Mouse (Mus musculus) cerebellum, postnatal 10 days (tissue): ENCODE results near the gene Cdipt.

Source experiments
- DNase-seq, 2 experiments: peaks; one replicate each; pipeline ENCODE4 v3.0.0; 2021; ENCODE audit warnings: mixed read lengths in 2 of 2

The Cdipt gene

DNA sequence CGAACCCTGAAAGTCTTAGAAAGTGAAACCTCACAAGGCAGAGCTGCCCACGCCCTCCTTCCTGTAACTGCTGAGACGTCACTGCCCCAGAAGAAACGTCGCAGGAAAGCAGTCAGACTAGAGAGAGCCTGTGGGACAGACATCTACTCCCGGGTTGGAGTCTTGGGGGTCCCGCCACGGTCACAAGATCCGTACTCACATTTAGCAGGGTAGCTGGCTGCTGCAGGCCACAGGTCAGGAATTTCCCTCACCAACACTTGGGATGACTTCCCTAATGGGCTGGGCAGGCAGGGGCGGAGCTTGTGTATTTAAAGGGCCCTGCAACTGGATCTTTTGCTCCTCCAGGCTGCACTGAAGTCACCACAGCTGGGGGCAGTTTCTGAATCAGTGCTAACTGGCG is 38.6 kb downstream of the Cdipt start, which contains the start of gene Mvp:
TSS of gene Mvp (minus strand) at position 302 of the 400 bp plus-strand sequence.
- peak; percentile 43 to 46 for DNase-seq

DNA sequence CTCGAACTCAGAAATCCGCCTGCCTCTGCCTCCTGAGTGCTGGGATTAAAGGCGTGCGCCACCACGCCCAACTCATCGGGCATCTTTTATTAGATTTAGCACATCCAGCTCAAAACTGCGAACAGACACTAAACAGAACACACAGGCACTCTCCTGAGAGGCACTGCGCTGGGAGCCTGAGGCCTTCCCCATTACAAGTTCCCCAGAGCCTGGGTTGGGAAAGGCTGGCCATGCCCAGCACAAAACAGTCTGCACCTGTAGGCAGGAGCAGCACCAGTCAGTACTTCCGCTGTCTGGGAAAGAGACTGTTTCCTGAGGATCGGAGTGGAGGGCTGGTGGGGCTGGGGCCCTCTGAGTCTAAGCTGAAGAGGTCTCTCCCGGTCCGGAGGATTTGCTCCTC is 39.3 kb downstream of the Cdipt start:
- no peak for DNase-seq

DNA sequence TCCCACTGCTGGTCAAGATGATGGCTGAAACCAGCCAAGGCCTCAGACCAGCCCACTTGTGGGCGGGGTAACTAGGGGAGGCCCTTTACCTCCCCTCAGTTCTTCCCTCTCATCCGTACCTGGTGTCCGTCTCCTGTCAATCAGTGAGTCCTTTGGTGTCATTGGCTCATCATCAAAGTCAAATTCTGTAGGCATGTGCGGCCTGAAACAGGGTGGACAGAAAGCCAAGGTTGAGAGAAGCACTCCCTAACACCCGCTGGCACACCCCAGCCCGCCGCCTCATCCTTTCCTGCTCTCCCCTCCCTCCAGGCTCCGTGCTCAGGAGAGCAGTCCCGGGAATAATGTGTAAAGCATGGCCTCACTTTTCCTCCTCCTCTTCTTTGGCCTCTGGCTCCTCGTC is 40.4 kb downstream of the Cdipt start:
- peak; percentile 69 to 76 for DNase-seq

DNA sequence TGATC is 40.6 kb downstream of the Cdipt start, which contains the start of gene Pagr1b:
TSS of gene Pagr1b (minus strand) at position 4 of the 5 bp plus-strand sequence.
- no peak for DNase-seq

DNA sequence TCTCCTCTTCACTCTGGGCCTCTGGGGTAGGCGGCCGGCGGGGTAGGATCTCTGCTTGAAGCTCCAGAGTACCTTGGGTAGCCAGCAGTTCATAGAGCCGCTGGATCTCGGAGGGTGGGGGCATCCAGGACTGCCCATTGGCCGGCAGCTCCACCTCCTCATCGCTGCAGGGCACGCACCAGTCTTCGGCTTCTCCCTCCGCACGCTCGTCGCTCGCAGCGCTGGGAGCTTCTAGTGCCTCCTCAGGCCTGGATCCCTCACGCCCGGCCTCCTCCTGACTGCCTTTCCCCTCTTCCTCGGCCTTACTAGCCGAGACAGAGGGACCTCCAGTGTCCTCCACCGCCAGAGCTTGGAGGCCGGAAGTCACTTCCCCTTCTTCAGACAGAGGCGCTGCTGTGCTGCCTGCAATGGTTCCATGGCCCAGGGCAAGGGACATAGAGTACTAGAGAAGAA is 40.8 kb downstream of the Cdipt start:
- peak; percentile 77 to 79 for DNase-seq

DNA sequence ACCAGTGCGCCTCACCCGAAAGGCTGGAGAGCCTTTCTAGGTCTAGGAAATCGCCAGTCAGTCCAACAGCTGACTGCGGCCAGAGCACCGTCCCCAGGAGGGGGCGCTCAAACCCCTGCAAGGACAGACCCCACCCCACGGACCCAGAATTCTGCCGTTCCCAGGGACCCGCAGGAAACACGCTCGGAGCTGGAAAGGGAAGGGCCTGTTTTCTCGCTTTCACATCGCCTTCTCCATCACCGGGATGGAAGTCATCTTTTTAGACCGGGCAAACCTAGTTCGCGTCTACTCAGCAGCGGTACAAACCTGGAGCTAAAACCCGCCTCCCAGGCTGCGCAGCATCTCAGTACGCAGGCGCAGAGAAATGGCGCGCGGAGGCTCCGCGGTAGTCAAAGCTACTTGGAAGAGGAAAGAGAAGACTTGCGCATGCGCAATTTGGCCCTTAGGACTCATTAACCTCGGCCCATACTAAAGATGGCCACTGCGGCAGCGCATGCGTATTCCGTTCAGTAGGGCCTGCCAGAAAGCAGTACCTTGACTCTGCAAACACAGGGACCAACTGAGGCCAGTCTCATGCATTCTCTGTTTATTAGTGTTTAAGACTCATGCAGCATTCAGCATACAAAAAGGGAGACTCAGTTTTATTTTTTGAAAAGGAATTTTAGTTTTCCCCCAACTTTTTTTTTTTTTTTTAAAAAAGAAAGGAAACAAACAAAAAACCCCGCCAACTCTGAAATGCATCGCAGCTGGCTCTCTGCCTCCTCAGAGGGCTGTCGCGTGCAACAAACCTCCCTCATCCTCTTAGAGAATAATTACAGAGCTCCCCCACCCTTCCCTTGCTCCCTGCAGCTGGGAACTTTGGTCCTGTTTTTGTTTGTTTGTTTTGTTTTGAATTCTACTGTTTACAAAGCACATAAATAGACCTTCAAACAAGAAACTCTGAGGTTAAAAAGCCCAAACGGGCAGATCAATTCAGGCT is 41.5 kb downstream of the Cdipt start, which contains the start of gene Pagr1a:
TSS of gene Pagr1a (minus strand) at position 382 of the 979 bp plus-strand sequence.
- peak; percentile 98 for DNase-seq

DNA sequence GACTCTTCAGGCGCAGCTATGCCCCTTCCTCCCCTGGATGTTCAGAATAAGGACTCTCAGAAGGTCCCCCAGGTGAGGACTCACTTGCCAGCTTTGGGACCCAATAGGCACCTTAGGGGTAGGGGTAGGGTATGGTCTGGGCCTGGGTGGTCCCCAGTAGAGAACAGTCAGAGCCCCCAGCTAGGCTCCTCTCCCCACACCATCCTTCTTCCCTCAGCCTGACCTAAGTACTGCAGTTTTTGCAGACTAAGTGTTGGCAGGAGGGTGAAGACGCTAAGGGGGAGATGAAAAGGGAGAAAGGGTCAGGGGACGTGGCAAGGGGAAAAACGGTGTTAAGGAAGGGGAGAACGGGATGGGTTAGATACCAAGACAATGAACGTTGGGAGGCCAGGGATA is 42.2 kb downstream of the Cdipt start:
- peak in 1 of 2 experiments; percentile 31 for DNase-seq

DNA sequence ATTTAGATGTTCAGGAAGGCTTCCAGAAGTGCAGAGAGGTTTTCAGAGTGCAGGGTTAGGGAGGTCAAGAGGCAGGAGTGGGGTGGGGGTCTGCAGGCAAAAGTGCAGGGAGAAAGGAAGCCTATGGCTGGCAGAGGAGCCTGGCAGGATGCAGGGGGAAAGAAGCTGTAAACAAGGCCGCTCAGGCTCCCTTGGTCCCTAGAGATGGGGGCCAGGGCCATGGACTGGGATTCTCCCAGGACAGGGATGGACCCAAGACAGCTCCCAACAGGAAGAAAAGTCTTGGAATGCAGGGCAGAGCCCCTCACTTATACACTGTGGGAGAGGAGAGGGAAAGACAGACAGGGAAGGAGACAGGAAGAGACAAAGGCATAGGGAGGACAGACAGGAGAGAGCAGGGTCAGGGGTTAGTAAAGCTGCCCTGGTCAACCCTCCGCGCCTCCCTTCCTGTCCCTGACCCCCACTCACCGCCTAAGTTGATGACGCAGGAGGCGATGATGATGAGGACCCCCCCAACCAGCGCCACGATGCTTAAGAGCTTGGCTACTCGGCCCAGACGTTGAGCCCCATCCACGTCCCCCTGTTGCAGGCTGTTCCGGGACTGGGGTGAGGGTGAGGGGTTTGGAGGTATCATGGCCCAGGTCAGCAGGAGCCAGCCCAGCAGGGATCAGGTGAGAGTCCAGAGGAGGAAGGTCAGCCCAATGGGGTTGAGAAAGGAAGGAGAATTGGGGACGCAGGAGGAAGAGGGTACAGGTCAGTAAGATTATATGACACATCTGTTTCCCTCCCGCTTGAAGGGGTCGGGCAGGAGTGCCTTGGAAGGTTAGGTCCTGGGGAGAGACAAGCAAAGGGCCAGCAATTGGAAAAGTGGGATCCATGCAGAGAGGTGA is 42.9 kb downstream of the Cdipt start:
- DNase-seq, result peak in 1 of 2 experiments; percentile 30

DNA sequence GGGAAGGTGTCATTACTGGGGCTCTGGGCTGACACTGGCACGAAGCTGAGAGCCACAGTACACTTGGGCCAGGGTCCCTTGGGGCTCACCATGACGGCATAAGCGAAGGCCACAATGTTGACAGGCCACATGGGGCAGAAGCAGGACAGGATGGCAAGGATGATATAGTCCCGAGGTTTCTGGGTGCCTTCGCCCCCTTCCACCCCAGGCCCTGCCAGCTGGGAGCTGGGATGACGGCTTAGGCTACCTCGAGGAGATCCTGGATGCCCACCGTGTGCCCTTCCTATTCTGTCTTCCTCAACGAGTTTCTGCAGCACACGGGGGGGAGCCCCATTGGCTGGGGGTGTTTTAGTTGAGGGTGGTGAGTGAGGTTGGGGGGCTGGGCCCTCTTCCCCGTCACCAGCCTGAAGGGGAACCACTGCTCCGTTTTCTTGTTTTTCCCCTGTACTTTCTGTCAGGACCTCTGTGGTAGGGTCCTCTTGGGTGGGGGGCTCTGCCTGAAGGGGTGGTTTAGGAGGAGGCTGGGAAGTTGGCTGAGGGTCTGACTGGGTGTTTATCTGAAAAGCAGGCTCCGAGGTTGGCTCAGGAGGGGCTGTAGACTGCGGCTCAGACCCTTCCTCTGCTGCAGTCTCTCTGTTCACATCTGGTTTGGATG is 43.7 kb downstream of the Cdipt start:
- DNase-seq, result no peak

DNA sequence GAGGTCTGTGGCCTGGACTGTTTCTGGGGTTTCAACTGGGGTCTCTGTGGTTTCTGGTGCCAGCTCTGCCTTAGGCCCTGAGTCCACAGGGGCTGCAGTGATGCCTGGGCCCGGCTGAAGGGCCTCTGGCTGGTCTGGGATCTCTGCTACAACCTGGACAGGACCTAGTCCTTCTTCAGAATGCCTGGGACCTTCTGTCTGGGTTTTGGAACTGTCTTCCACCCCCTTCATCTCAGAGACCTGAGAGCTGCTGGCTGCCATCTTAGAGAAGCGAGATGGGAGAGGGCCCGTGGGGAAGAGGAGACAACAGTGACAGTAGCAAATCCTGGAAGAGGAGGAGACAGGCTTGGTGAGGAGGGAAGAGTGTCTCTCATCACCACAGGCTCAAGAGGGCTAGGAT is 44.3 kb downstream of the Cdipt start:
- DNase-seq, result peak in 1 of 2 experiments; percentile 51

DNA sequence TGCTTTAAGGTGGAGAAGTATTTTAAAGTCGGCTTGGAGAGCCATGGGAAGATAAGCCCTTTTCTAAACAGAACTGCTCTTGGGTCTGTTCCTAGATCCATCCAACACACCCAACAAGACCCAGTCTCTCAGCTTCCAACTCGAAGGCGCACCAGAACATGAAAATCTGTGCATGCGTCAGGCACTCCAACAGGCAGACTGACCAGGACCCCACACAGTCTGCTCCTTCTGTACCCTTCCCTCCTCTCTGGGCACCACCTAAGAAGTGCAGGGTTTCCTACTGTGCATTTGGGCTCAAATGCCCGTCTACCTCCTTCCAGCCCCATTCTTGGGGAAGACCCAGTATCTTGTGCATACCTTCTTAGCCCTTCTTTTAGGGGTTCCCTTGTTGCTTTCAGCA is 44.8 kb downstream of the Cdipt start:
- DNase-seq, result no peak

DNA sequence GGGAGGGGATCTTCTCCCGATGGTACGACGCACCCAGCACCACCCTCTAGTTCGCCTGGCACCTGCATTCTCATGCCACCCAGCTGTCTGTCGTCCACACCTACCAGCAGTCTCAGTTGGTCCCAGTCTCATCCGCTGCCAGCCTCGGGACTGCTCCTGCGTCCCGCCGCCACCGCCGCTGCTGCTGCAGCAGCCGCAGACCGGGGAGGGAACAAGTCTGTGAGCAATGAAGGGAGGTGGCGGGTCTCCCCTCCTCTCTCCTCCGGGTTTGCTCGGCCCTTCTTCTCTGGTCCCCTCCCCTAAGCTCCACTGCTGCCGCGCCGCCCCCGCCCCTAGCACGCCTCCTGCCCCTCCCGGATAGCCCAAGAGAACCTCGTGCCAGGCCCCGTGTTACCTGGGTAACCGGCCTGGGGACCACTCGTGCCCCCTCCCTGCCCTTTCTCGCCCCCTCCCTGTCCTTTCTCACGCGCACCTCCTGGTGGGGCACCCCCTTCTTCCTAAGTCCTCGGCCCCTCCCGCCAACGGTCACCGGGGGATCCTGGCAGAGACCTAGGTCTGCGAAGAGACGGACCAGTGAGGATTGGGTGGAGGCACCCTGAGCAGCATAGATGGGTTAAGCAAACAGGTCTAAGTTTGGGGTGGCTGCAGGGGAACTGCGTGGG is 45.3 kb downstream of the Cdipt start, which contains the start of the genes Gm42742 and Prrt2:
TSS of gene Gm42742 (minus strand) at position 197 of the 662 bp plus-strand sequence.
TSS of gene Prrt2 (minus strand) at position 311 of the 662 bp plus-strand sequence.
- DNase-seq, result peak; percentile 85 to 87

DNA sequence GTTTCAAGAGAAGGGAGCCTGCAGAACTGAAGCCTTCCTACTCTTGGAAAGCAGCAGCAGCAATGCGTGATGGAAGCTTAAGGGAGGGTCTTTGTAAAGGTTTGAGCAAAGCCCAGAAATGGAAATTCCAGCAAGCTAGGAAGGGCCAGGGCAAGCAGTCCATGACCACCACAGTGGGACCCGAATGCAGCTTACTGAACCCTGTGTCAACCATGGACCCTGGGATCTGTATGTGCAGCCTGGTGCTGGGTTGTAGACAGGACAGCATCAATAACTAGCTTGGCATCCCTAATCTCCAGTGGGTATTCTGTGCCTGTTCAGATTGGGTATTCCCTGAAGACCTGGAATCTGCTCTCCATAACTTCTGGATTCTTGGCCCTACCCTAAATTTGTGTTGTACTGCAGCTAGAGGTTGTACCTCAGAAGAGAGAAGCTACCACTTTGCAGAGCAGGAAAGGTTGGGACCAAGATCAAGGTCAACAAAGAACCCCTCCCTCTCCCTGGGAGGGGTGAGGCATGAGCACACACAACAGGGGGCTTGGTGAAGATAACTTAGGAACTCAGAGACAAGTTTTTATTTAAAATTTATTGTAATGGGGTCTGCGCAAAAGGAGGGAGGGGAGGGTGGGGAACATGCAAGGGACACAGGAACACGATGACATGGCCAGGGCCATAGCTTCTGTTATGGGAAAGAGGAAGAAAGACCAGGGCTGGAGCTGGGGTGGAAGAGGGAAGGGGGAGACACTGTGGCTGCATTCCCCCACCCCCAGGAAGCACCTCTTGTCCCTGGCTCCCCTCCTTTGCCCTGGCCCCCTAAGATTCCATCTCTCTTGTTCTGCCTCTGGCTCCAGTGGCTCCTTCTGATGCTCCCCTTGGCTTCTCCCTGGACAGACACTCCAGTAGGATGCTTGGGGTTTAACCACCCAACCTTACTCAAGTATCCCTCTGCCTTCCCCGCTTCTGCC is 46.1 kb downstream of the Cdipt start:
- peak in 1 of 2 experiments; percentile 13 for DNase-seq

DNA sequence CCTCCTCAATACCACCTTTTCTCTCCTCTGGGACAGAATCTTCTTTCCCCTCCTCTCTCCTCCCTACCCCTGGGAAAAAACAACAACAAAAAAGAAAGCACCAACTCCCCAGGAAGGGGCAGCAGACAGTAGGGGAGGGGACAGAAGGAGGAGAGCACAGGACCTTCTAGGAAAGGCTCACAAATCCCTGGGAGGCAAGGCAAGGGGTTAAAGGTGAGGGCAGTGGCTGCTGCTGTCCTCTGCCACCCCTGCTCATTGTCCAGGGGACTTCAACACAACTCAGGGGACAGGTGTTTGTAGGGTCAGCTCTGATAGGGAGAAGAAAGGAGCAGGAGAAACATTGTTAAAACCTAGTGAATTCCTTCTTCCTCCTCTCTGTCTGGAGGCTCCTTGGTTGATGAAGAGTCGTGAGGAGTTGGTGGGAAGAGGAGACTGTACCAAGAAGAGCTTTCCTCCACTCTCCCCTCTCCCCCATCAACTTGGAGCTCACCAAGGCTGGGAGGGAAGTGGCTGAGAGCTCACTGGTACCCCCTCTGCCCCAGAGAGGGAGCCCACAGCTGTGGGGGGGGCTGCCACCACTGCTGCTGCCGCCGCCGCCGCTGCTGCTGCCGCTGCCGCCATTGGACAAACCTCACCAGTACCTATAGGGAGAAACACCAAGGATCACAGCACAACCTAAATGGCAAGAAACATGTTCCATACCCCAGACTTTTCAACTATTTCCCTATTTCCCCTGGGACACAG is 47.0 kb downstream of the Cdipt start:
- DNase-seq, result peak in 1 of 2 experiments; percentile 17

DNA sequence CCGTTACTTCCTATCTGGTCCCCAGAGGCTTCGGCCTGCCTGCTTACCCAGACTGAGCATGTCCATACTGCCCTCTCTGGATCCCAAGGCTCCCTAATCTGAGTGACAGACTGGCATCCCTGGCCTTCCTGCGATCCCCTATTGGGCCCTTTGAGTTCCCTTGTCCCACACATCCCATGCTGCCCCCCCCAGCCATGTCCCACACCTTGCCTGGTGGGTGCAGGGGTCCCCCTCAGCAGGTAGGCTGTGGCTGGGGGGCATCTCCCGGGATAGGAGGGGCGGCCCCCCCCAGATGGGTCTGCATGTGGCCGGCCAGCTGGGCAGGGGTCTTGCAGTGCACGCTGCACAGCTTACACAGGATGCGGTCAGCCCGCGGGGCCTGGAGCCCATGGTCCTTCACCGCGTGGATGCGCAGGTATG is 47.6 kb downstream of the Cdipt start:
- peak in 1 of 2 experiments; percentile 45 for DNase-seq

DNA sequence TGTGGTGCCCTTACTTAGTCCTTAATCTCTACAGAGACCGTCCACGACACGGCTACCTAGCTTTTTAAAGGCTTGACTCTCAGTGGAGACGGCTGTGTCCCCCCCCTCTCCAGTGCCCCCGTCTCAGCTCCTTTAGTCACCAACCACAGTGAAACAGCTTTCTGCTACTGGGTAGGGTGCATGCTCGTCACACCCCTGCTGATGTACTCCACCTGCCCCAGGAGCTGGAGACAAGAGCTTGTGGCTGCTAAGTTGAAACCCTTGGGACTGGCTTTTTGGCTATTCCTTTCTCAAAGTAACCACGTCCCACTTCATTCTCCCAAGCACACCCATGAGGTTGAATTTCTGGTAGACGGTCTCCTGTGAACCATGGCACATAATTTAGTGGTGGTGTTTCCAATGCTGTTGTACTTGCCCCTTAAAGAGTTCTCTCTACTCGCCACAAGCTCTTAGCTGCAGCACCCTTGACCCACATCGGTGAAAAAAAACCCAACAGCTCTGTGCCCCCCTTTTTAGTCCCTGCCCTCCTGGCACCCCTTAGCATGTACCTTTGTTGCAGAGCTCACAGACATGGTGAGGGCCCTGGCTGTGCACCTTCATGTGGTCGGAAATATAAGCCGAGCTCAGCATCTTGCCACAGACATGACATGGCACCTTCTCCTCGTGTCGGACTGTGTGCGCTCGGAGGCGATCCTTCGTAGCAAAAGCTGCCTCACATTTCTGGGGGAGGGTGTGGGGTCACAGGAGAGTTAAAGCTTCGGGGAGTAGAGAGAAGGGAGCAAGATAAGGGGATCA is 48.4 kb downstream of the Cdipt start:
- peak in 1 of 2 experiments; percentile 38 for DNase-seq

DNA sequence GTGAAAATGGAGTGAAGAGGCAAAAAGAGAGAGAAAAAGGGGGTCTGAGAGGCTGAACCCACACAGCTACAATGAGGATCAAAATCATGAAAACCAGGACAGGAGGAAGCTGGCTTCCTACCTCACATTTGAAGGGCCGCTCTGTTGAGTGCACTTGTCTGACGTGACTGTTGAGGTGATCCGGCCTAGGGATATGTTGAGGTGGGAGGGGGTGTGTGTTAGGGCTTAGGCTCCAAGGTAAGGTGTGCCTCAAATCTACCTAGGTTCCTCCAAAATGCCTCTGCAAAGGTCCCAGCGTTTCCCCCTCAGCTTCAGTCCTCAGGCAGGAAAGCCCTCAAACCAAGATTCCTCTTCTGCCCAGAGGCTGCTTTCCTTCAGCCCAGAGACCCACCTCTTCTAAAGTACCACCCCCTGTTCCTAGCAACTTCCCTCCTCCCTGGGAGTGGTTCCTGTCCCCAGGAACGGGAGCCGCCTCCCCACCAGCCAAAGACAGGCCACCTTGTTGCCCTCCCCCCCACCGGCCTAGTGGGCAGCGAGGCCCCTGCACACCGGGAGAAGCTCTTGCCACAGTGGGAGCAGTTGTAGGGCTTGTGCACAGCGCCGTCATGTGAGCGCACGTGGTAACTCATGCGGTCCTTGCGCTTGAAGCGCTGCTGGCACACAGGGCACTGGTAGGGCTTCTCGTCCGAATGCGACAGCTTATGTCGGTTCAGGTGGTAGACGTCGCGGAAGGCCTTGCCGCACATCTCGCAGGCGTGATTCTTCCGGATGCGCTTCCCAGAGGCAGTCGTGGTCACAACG is 49.2 kb downstream of the Cdipt start:
- peak; percentile 88 to 90 for DNase-seq

DNA sequence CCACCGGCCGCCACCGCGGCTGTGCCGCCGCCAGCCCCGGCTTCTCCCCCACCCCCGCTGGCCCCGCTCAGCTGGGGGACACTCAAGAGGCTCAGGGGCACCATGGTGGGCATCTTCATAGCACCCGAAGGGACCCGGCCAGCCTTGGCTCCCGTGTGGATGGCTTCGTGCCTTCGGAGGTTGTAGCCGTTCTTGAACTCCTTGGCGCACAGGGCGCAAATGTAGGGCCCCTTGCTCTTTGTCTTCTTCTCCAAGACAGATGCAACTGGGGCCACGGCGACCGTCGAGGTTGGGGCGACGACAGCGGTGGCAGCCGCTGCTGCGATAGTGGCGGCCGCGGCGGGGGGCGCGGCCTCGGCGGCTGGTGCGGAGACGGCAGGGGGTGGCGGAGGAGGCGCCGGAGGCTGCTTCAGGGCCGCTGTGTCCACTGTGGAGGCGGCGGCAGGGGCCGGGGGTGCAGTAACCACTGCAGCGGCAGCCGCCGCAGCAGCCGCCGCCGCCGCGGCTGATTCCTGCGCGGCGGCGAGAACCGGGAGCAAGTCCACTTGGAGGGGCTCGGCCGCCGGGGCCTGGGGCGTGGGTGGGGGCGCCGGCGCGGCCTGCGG is 49.9 kb downstream of the Cdipt start:
- DNase-seq, result peak; percentile 76 to 77
